Mouse (Mus musculus): ENCODE measurements at regions not wholly inside any gene's neighbourhood (a gene's known extent, or its start where the extent isn't known, plus 50 kb on each side); places are given as distances from the start of the nearest gene placed in this dataset.

- DNase-seq (ENCODE audit: low read depth) = no peak
These were observed 314.0 kb upstream of the Agtr1b start for GRCm38 (mm10) chr3:20680944-20681494.

GRCm38 (mm10) chr3:20661883-20662282 lies 294.9 kb upstream of the Agtr1b start:
- no peak for DNase-seq (ENCODE audit: low read depth)

GRCm38 (mm10) chr3:20655345-20655744 lies 288.4 kb upstream of the Agtr1b start:
- no peak for DNase-seq (ENCODE audit: low read depth)

All from gonadal fat pad, adult 2 months (tissue).